Mouse (Mus musculus) heart, embryonic 16.5 days (tissue): ENCODE measurements around the gene Sgsm3. TPM values are rescaled to one million over a fixed set of nuclear protein-coding genes. Genes with fewer than 3 reads are reported as not detected.
A peak's percentile ranks its signal among the peaks of the same experiment; 100 is the strongest.

ENCODE experiments used
- ATAC-seq: fragments of 200-750 bp; cut with Nextera tagmentation; replicated peaks from 2 replicates; pipeline ENCODE4 v1.8.0; 2017; ENCODE audit warnings: moderate number of reproducible peaks; ENCODE audit not compliant: insufficient read depth, low FRiP score; ENCODE audit errors: extremely low read depth
- H3K27ac ChIP-seq: fragments of 300-500 bp; sonication (generic); 2 replicates; pipeline ENCODE4 v1.5.1; 2014; ENCODE audit warnings: mild to moderate bottlenecking, low read length, control low read depth, moderate library complexity
- H3K27me3 ChIP-seq: fragments of 300-500 bp; sonication (generic); 2 replicates; pipeline ENCODE4 v1.6.1; 2014; ENCODE audit warnings: low read length, mixed read lengths; ENCODE audit not compliant: control insufficient read depth, insufficient read depth
- H3K36me3 ChIP-seq: fragments of 300-500 bp; sonication (generic); 2 replicates; pipeline ENCODE4 v1.6.1; 2014; ENCODE audit not compliant: control insufficient read depth, insufficient read depth
- H3K4me1 ChIP-seq: fragments of 300-500 bp; sonication (generic); 2 replicates; pipeline ENCODE4 v1.6.1; 2014; ENCODE audit warnings: low read length, mixed read lengths; ENCODE audit not compliant: control insufficient read depth, insufficient read depth
- H3K4me2 ChIP-seq: fragments of 300-500 bp; sonication (generic); 2 replicates; pipeline ENCODE4 v1.6.1; 2014; ENCODE audit warnings: low read depth, mild to moderate bottlenecking, control low read depth, low read length
- H3K4me3 ChIP-seq: fragments of 300-500 bp; sonication (generic); 2 replicates; pipeline ENCODE4 v1.5.1; 2014; ENCODE audit warnings: mild to moderate bottlenecking, control low read depth, low read length
- H3K9ac ChIP-seq: fragments of 300-500 bp; sonication (generic); 2 replicates; pipeline ENCODE4 v1.6.1; 2014; ENCODE audit warnings: low read length, control low read depth
- H3K9me3 ChIP-seq: fragments of 300-500 bp; sonication (generic); replicated peaks from 2 replicates; pipeline ENCODE4 v1.6.1; 2016; ENCODE audit warnings: low read length; ENCODE audit not compliant: control insufficient read depth
- WGBS: fragments of 180-500 bp; shearing (Covaris S2); extraction: QIAGEN DNeasy Blood & Tissue Kit; methylation state at CpG from one replicate; pipeline ENCODE4 v1.1.7; 2014; 5-methylcytosine and 5-hydroxymethylcytosine counted together
- polyA plus RNA-seq: library from polyadenylated mRNA; unstranded; fragments of >200 nt; fragmentation: Nextera tagmentation; extraction: Ambion mirVana; gene quantifications from 2 replicates; pipeline ENCODE4 v1.2.1, GENCODE M21; 2015

The Sgsm3 gene
- polyA plus RNA-seq, 1 experiment from 2014 or later = 15.8 TPM

- H3K36me3 ChIP-seq = peaks cover 10% of the 10 kb centered on the region; the same call in 1 of the 2 replicates
- 91% methylated on average over 9 of the region's 9 CpGs for WGBS
- H3K4me3 ChIP-seq = no peak overlapping the region
- H3K27me3 ChIP-seq = no peaks in the 10 kb centered on the region
- peaks cover 12% of the 10 kb centered on the region for H3K4me1 ChIP-seq
- no peaks in the 10 kb centered on the region for H3K9me3 ChIP-seq
- H3K4me2 ChIP-seq = no peak overlapping the region
- no peak for ATAC-seq
- no peak overlapping the region for H3K9ac ChIP-seq
- no peak overlapping the region for H3K27ac ChIP-seq
Observed at GRCm38 (mm10) chr15:81023842-81024241, 46.3 kb downstream of the Sgsm3 start.

- no peak overlapping the region for H3K4me2 ChIP-seq
- H3K9me3 ChIP-seq = no peaks in the 10 kb centered on the region
- peaks cover 12% of the 10 kb centered on the region for H3K4me1 ChIP-seq
- no peak overlapping the region for H3K4me3 ChIP-seq
- no peaks in the 10 kb centered on the region; the same call in 1 of the 2 replicates for H3K36me3 ChIP-seq
- no peaks in the 10 kb centered on the region for H3K27me3 ChIP-seq
- WGBS = 61% methylated on average over 5 of the region's 5 CpGs
- H3K27ac ChIP-seq = no peak overlapping the region
- no peak for ATAC-seq
- no peak overlapping the region for H3K9ac ChIP-seq
Observed at GRCm38 (mm10) chr15:81026901-81027300, 49.3 kb downstream of the Sgsm3 start.

- H3K4me1 ChIP-seq = peaks cover 12% of the 10 kb centered on the region
- ATAC-seq = peak; percentile 84
- H3K27ac ChIP-seq = no peak overlapping the region
- H3K27me3 ChIP-seq = no peaks in the 10 kb centered on the region
- no peak overlapping the region for H3K4me2 ChIP-seq
- H3K36me3 ChIP-seq = no peaks in the 10 kb centered on the region
- WGBS = 13% methylated on average over 8 of the region's 8 CpGs
- no peaks in the 10 kb centered on the region for H3K9me3 ChIP-seq
- H3K9ac ChIP-seq = peak overlapping the region; percentile 12; the same call in 1 of the 2 replicates
- H3K4me3 ChIP-seq = no peak overlapping the region
Observed at GRCm38 (mm10) chr15:81027378-81028173, 50.0 kb downstream of the Sgsm3 start.

GRCm38 (mm10) chr15:81030891-81031425 lies 53.4 kb downstream of the Sgsm3 start:
- no peaks in the 10 kb centered on the region for H3K36me3 ChIP-seq
- no peak overlapping the region for H3K9ac ChIP-seq
- no peak for ATAC-seq
- H3K4me3 ChIP-seq = no peak overlapping the region
- peaks cover 36% of the 10 kb centered on the region for H3K4me1 ChIP-seq
- no peak overlapping the region for H3K27ac ChIP-seq
- no peaks in the 10 kb centered on the region for H3K9me3 ChIP-seq
- no peaks in the 10 kb centered on the region for H3K27me3 ChIP-seq
- WGBS = 75% methylated on average over 10 of the region's 10 CpGs
- no peak overlapping the region for H3K4me2 ChIP-seq

- no peak overlapping the region for H3K9ac ChIP-seq
- H3K36me3 ChIP-seq = no peaks in the 10 kb centered on the region
- peaks cover 36% of the 10 kb centered on the region for H3K4me1 ChIP-seq
- ATAC-seq = no peak
- H3K4me2 ChIP-seq = no peak overlapping the region
- no peaks in the 10 kb centered on the region for H3K9me3 ChIP-seq
- no peaks in the 10 kb centered on the region for H3K27me3 ChIP-seq
- H3K27ac ChIP-seq = no peak overlapping the region
- WGBS = 86% methylated on average over 4 of the region's 4 CpGs
- H3K4me3 ChIP-seq = no peak overlapping the region
Observed at GRCm38 (mm10) chr15:81031611-81032010, 54.0 kb downstream of the Sgsm3 start.

- H3K4me3 ChIP-seq = no peak overlapping the region
- no peaks in the 10 kb centered on the region for H3K27me3 ChIP-seq
- H3K9me3 ChIP-seq = no peaks in the 10 kb centered on the region
- no peak overlapping the region for H3K4me2 ChIP-seq
- WGBS = 46% methylated on average over 9 of the region's 9 CpGs
- peaks cover 24% of the 10 kb centered on the region for H3K4me1 ChIP-seq
- H3K36me3 ChIP-seq = no peaks in the 10 kb centered on the region
- ATAC-seq = no peak; the same call in 1 of the 2 replicates
- H3K27ac ChIP-seq = no peak overlapping the region
- no peak overlapping the region for H3K9ac ChIP-seq
Observed at GRCm38 (mm10) chr15:81032941-81033629, 55.5 kb downstream of the Sgsm3 start.

GRCm38 (mm10) chr15:81034119-81034518 lies 56.6 kb downstream of the Sgsm3 start:
- ATAC-seq = no peak
- peaks cover 24% of the 10 kb centered on the region for H3K4me1 ChIP-seq
- H3K4me3 ChIP-seq = no peak overlapping the region
- no peaks in the 10 kb centered on the region for H3K36me3 ChIP-seq
- H3K9ac ChIP-seq = no peak overlapping the region
- no peaks in the 10 kb centered on the region for H3K27me3 ChIP-seq
- no peaks in the 10 kb centered on the region for H3K9me3 ChIP-seq
- WGBS = 53% methylated on average over 6 of the region's 6 CpGs
- H3K27ac ChIP-seq = no peak overlapping the region
- no peak overlapping the region for H3K4me2 ChIP-seq

GRCm38 (mm10) chr15:81035417-81036162 lies 58.0 kb downstream of the Sgsm3 start:
- no peak overlapping the region for H3K4me2 ChIP-seq
- no peaks in the 10 kb centered on the region for H3K27me3 ChIP-seq
- peaks cover 24% of the 10 kb centered on the region for H3K4me1 ChIP-seq
- H3K9ac ChIP-seq = no peak overlapping the region
- peak overlapping the region; percentile 65 for H3K27ac ChIP-seq
- WGBS = 59% methylated on average over 12 of the region's 12 CpGs
- H3K36me3 ChIP-seq = no peaks in the 10 kb centered on the region
- ATAC-seq = peak; percentile 42; the same call in 1 of the 2 replicates
- H3K4me3 ChIP-seq = no peak overlapping the region
- no peaks in the 10 kb centered on the region for H3K9me3 ChIP-seq
